Mouse (Mus musculus) limb, embryonic 11.5 days (tissue): ENCODE measurements around the gene Paxx. TPM values are rescaled to one million over a fixed set of nuclear protein-coding genes. Genes with fewer than 3 reads are reported as not detected.

Experiments
- ATAC-seq: fragments of 200-750 bp; cut with Nextera tagmentation; 2 replicates; pipeline ENCODE4 v1.8.0; 2017; ENCODE audit warnings: low read depth; ENCODE audit not compliant: insufficient number of reproducible peaks, low FRiP score, low TSS enrichment
- DNase-seq: peaks from one replicate; pipeline ENCODE4 v3.0.0-alpha.2; 2015; ENCODE audit warnings: low spot score
- H3K27ac ChIP-seq: fragments of 300-500 bp; sonication (generic); replicated peaks from 2 replicates; pipeline ENCODE4 v1.5.1; 2014; ENCODE audit warnings: low read depth, mild to moderate bottlenecking, low read length
- H3K27me3 ChIP-seq: fragments of 300-500 bp; sonication (generic); 2 replicates; pipeline ENCODE4 v1.6.1; 2014; ENCODE audit warnings: mild to moderate bottlenecking, low read length, mixed read lengths; ENCODE audit not compliant: control insufficient read depth, insufficient read depth
- H3K36me3 ChIP-seq: fragments of 300-500 bp; sonication (generic); 2 replicates; pipeline ENCODE4 v1.6.1; 2014; ENCODE audit warnings: mild to moderate bottlenecking, low read length, moderate library complexity, mixed read lengths; ENCODE audit not compliant: control insufficient read depth, insufficient read depth
- H3K4me1 ChIP-seq: fragments of 300-500 bp; sonication (generic); 2 replicates; pipeline ENCODE4 v1.6.1; 2014; ENCODE audit warnings: low read length, mixed read lengths; ENCODE audit not compliant: control insufficient read depth, insufficient read depth
- H3K4me2 ChIP-seq: fragments of 300-500 bp; sonication (generic); 2 replicates; pipeline ENCODE4 v1.6.1; 2014; ENCODE audit warnings: low read depth, mild to moderate bottlenecking, moderate library complexity; ENCODE audit not compliant: severe bottlenecking
- H3K4me3 ChIP-seq: fragments of 300-500 bp; sonication (generic); 2 replicates; pipeline ENCODE4 v1.5.1; 2014; ENCODE audit warnings: low read depth, low read length
- H3K9ac ChIP-seq: fragments of 300-500 bp; sonication (generic); 2 replicates; pipeline ENCODE4 v1.6.1; 2014; ENCODE audit warnings: mild to moderate bottlenecking, low read length
- H3K9me3 ChIP-seq: fragments of 300-500 bp; sonication (generic); 2 replicates; pipeline ENCODE4 v1.6.1; 2016; ENCODE audit warnings: low read length; ENCODE audit not compliant: control insufficient read depth
- WGBS: fragments of 180-500 bp; shearing (Covaris S2); extraction: QIAGEN DNeasy Blood & Tissue Kit; methylation state at CpG from one replicate; pipeline ENCODE4 v1.1.7; 2014; 5-methylcytosine and 5-hydroxymethylcytosine counted together
- polyA plus RNA-seq: library from polyadenylated mRNA; unstranded; fragments of >200 nt; fragmentation: Nextera tagmentation; extraction: Ambion mirVana; gene quantifications from 2 replicates; pipeline ENCODE4 v1.2.1, GENCODE M21; 2014

Gene Paxx
- polyA plus RNA-seq, 1 experiment from 2014 or later, result 18.1 TPM

DNA sequence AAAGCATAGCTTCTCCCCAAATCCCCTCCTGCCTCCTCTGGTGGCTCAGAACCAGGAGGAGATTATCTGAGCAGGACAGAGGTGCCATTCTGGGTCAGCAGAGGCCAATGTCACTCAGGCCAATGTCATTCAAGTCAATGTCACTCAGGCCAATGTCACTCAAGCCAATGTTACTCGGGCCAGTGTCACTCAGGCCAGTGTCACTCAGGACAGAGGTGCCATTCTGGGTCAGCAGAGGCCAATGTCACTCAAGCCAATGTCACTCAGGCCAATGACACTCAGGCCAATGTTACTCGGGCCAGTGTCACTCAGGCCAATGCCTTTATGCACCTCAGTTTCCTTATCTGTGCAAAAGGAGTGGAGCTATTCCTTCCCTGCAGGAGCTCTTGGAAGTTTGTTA lies 11.7 kb upstream of the Paxx start:
- no peaks in the 10 kb centered on the region for H3K9me3 ChIP-seq
- DNase-seq, result no peak
- no peak overlapping the region for H3K27ac ChIP-seq
- no peak overlapping the region for H3K4me2 ChIP-seq
- no peak for ATAC-seq
- H3K36me3 ChIP-seq, result no peaks in the 10 kb centered on the region
- no peak overlapping the region for H3K4me3 ChIP-seq
- no peaks in the 10 kb centered on the region for H3K4me1 ChIP-seq
- no peak overlapping the region for H3K9ac ChIP-seq
- no peaks in the 10 kb centered on the region for H3K27me3 ChIP-seq
- 88% methylated on average over 2 of the region's 2 CpGs for WGBS

- H3K4me2 ChIP-seq, result no peak within 1 kb of the TSS
- H3K27ac ChIP-seq, result no peak within 1 kb of the TSS
- 49% methylated on average over 6 of the region's 6 CpGs for WGBS
- no peak within 1 kb of the TSS for H3K4me3 ChIP-seq
- no peak for ATAC-seq
- no peaks in the 10 kb centered on the region for H3K36me3 ChIP-seq
- H3K9me3 ChIP-seq, result no peaks in the 10 kb centered on the region
- DNase-seq, result no peak
- no peak within 1 kb of the TSS for H3K9ac ChIP-seq
- no peaks in the 10 kb centered on the region for H3K27me3 ChIP-seq
- H3K4me1 ChIP-seq, result peaks cover 5% of the 10 kb centered on the region; the same call in 1 of the 2 replicates
These were observed 9.1 kb upstream of the Paxx start, which contains the start of gene Ptgds for GRCm38 (mm10) chr2:25469969-25470368. TSS of gene Ptgds (minus strand) at chr2:25470046.

DNA sequence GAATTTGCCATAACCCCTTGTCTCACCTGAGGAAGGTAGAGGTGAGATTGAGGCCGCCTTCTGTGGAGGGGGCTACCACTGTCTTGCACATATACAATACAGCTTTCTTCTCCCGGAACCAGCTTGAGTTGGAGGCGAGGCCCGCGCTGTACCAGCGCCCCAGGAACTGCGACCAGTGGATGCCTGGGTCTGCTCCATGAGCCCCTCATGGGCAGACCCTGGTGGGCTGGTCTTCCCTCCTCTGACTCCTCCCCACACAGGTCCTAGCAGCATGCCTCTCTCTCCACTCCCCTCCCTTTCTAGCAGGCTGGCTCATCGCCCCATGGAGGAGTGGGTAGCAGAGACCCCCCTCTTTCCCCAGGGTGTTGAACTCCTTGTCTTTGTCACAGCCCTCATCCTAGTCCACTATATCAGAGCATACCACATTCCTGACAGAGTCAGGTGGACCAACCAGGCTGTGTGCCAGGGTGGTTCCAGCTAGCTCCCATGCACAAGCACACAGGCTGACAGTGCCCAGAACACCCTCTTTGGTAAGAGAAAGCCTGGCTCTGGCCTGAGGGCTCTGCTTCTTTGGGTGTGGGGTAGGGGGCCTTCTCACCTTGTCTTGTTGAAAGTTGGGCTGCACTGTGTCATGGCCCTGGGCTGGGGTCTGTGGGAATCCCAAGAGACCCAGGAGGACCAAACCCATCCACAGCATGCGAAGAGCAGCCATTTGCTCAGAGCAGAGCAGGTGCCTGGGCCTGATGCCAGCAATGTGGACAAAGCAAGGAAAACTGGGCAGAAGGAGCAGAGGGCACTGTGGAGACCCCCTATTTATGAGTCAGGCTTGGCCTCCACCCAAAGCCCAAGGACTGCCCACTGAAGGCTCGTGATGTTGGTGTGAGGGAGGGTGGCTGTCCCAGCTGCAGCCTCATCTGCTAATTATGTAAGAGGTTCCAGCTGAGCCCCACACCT lies 8.3 kb upstream of the Paxx start:
- DNase-seq (no peak), ATAC-seq (no peak)
- Histone ChIP-seq H3K4me1 (peaks cover 5% of the 10 kb centered on the region; the same call in 1 of the 2 replicates), H3K27ac (no peak overlapping the region), H3K27me3 (no peaks in the 10 kb centered on the region), H3K4me3 (no peak overlapping the region), H3K9me3 (no peaks in the 10 kb centered on the region), H3K4me2 (no peak overlapping the region), H3K9ac (no peak overlapping the region), H3K36me3 (no peaks in the 10 kb centered on the region)
- WGBS, result 72% methylated on average over 10 of the region's 10 CpGs

DNA sequence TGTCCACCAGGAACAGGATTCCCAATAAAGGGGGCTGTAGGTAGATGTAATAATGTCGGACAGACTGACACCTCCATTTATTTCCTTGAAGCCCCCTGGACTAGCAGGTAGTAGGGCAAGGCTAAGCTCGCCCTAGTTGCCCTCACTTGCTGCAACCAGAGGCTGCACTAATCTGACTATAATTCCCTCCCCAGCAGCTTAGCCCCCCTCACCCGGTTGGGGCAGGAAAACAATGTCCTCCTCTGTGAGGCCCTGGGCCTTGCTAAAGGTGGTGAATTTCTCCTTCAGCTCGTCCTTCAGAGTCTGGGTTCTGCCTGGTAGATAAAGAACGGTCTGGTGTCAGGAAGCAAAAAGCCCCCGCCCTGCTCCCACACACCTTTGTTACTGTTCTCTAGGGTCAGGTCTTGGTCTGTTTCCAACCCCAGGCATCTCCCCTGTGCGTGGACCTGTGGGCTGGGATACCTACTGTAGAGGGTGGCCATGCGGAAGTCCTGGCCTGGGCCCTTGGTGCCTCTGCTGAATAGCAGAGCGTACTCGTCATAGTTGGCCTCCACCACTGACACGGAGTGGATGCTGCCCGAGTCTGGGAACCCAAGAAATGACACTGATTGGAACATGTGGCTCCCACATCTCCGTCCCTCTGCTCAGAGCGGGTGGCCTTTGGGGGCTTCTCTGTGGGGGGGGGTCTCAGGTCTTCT lies 6.9 kb upstream of the Paxx start:
- no peak overlapping the region for H3K4me3 ChIP-seq
- H3K9ac ChIP-seq, result no peak overlapping the region
- H3K27ac ChIP-seq, result no peak overlapping the region
- no peak for DNase-seq
- H3K4me2 ChIP-seq, result no peak overlapping the region
- H3K9me3 ChIP-seq, result no peaks in the 10 kb centered on the region
- no peak for ATAC-seq
- peaks cover 5% of the 10 kb centered on the region; the same call in 1 of the 2 replicates for H3K4me1 ChIP-seq
- H3K36me3 ChIP-seq, result no peaks in the 10 kb centered on the region
- 80% methylated on average over 14 of the region's 14 CpGs for WGBS
- H3K27me3 ChIP-seq, result no peaks in the 10 kb centered on the region

- 47% methylated on average over 10 of the region's 10 CpGs for WGBS
- 0 out of 2 replicates have a peak overlapping the region, but pooled peaks have one; percentile 14 for H3K9ac ChIP-seq
- H3K27ac ChIP-seq, result no peak overlapping the region; the same call in 1 of the 2 replicates
These were observed 5.1 kb upstream of the Paxx start for GRCm38 (mm10) chr2:25465816-25466635.

DNA sequence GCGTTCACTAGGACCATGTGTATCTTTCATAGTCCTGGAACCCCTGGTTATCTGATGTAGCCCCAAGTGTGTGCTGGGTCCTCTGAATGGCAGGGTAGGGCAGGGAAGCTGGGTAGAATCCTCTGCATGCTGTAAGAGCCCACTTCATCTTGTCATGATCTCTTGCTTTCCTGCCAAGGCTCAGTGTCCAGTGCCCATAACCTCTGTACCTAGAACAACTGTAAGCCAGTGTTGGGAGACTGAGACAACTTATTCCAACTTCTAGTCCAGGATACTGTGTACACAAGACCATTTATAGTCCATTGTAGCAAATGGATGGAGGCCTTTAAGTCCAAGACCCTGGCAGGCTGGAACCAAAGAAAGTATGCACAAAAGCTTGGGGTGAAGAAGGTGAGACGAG lies 4.4 kb upstream of the Paxx start:
- Histone ChIP-seq H3K9ac (no peak overlapping the region), H3K27ac (no peak overlapping the region)
- 82% methylated on average over 2 of the region's 2 CpGs for WGBS

More at GRCm38 (mm10) chr2:25465816-25466635, 5.1 kb upstream of the Paxx start:
- Histone ChIP-seq H3K36me3 (no peaks in the 10 kb centered on the region), H3K27me3 (no peaks in the 10 kb centered on the region), H3K4me2 (no peak overlapping the region), H3K9me3 (no peaks in the 10 kb centered on the region), H3K4me3 (no peak overlapping the region), H3K4me1 (peaks cover 5% of the 10 kb centered on the region; the same call in 1 of the 2 replicates)
- no peak for ATAC-seq
- DNase-seq, result no peak

DNA sequence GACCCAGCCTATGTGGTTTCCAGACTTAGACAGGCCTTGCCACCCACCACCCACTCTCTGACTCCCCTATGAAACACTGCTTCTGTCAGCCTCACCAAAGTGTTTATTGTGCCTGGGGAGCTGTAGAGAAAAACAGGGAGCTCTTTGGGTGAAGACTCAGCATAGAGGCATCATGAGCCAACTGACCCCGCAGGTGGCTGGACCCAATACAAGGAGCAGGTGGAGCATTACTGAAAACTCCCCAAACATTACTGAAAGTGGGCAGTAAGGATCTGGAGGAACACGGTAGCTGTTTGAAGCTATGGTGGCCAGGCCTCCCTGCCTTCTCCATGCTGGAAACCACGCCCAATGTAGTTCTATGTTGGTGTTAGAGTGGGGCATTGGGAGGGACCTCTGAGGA lies 2.7 kb upstream of the Paxx start:
- 90% methylated on average over 3 of the region's 3 CpGs for WGBS

More for the DNA sequence above, 4.4 kb upstream of the Paxx start:
- DNase-seq (no peak), ATAC-seq (no peak)
- Histone ChIP-seq H3K4me2 (no peak overlapping the region), H3K27me3 (no peaks in the 10 kb centered on the region), H3K4me3 (no peak overlapping the region), H3K9me3 (no peaks in the 10 kb centered on the region), H3K4me1 (peaks cover 5% of the 10 kb centered on the region), H3K36me3 (no peaks in the 10 kb centered on the region)

DNA sequence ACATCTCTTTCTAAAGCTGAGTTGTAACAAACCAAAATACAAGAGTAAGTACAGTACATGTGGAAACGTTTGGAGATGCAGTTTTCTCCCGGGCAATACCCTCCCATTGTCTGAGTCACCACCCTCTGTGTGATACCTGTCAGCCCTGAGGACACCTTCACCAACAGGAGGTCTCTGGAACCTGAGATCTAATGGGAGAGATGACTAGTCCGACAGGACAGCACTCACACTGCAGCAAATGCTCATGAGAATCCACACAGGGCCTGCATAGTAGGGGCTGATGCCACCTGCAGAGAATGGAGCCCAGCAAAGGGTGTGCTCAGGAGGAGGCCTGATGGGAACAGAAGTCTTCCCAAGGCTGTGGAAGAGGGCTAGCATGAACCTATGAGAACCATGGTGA lies 513 bp upstream of the Paxx start:
- H3K4me1 ChIP-seq, result peaks cover 9% of the 10 kb centered on the region
- no peaks in the 10 kb centered on the region for H3K27me3 ChIP-seq
- no peaks in the 10 kb centered on the region; the same call in 1 of the 2 replicates for H3K36me3 ChIP-seq
- H3K9ac ChIP-seq, result 0 out of 2 replicates have a peak overlapping the region, but pooled peaks have one; percentile 30
- DNase-seq (no peak), ATAC-seq (no peak)
- 36% methylated on average over 3 of the region's 3 CpGs for WGBS
- H3K9me3 ChIP-seq, result no peaks in the 10 kb centered on the region
- H3K4me2 ChIP-seq, result peak overlapping the region; percentile 90
- H3K4me3 ChIP-seq, result peak overlapping the region; percentile 74
- H3K27ac ChIP-seq, result no peak overlapping the region

More for the DNA sequence above, 2.7 kb upstream of the Paxx start:
- H3K4me1 ChIP-seq, result peaks cover 9% of the 10 kb centered on the region
- no peaks in the 10 kb centered on the region for H3K27me3 ChIP-seq
- no peak overlapping the region for H3K9ac ChIP-seq
- ATAC-seq (no peak), DNase-seq (no peak)
- H3K4me3 ChIP-seq, result no peak overlapping the region
- H3K36me3 ChIP-seq, result no peaks in the 10 kb centered on the region; the same call in 1 of the 2 replicates
- no peaks in the 10 kb centered on the region for H3K9me3 ChIP-seq
- no peak overlapping the region for H3K27ac ChIP-seq
- H3K4me2 ChIP-seq, result no peak overlapping the region
